Mouse (Mus musculus): ENCODE measurements at regions not wholly inside any gene's neighbourhood (a gene's known extent, or its start where the extent isn't known, plus 50 kb on each side); places are given as distances from the start of the nearest gene placed in this dataset.
A peak's percentile ranks its signal among the peaks of the same experiment; 100 is the strongest.

GRCm38 (mm10) chr2:50805645-50806044 lies 343.3 kb downstream of the Rnd3 start:
- H3K36me3 ChIP-seq, result no peaks in the 10 kb centered on the region
- no peaks in the 10 kb centered on the region for H3K27me3 ChIP-seq
- peaks cover 3% of the 10 kb centered on the region; the same call in 1 of the 2 replicates for H3K4me1 ChIP-seq
- WGBS, result 76% methylated on average over 3 of the region's 3 CpGs
- no peak overlapping the region for H3K4me2 ChIP-seq
- no peak overlapping the region for H3K9ac ChIP-seq
- H3K9me3 ChIP-seq, result no peaks in the 10 kb centered on the region
- no peak overlapping the region for H3K4me3 ChIP-seq
- ATAC-seq (ENCODE audit: insufficient number of reproducible peaks, low FRiP score, low TSS enrichment, low read depth), result no peak
- no peak overlapping the region for H3K27ac ChIP-seq

- Histone ChIP-seq H3K27ac (no peak overlapping the region), H3K4me1 (no peaks in the 10 kb centered on the region), H3K9me3 (no peaks in the 10 kb centered on the region), H3K4me3 (no peak overlapping the region), H3K9ac (no peak overlapping the region), H3K4me2 (no peak overlapping the region), H3K36me3 (no peaks in the 10 kb centered on the region), H3K27me3 (no peaks in the 10 kb centered on the region)
- ATAC-seq (ENCODE audit: insufficient number of reproducible peaks, low FRiP score, low TSS enrichment, low read depth), result no peak
- 74% methylated on average over 3 of the region's 3 CpGs for WGBS
Measured at GRCm38 (mm10) chr2:50796087-50796486, 352.8 kb downstream of the Rnd3 start.

- Histone ChIP-seq H3K9me3 (no peaks in the 10 kb centered on the region), H3K9ac (no peak overlapping the region), H3K4me3 (no peak overlapping the region), H3K4me2 (no peak overlapping the region), H3K27me3 (no peaks in the 10 kb centered on the region), H3K4me1 (no peaks in the 10 kb centered on the region), H3K36me3 (no peaks in the 10 kb centered on the region), H3K27ac (no peak overlapping the region)
- 61% methylated on average over 2 of the region's 2 CpGs for WGBS
- no peak for ATAC-seq (ENCODE audit: insufficient number of reproducible peaks, low FRiP score, low TSS enrichment, low read depth)
Measured at GRCm38 (mm10) chr2:50793616-50794015, 355.3 kb downstream of the Rnd3 start.

GRCm38 (mm10) chr2:50793067-50793466 lies 355.8 kb downstream of the Rnd3 start:
- no peak for ATAC-seq (ENCODE audit: insufficient number of reproducible peaks, low FRiP score, low TSS enrichment, low read depth)
- 47% methylated on average over 1 of the region's 1 CpGs for WGBS
- H3K9me3 ChIP-seq, result no peaks in the 10 kb centered on the region

GRCm38 (mm10) chr2:50789051-50789651 lies 359.8 kb downstream of the Rnd3 start:
- Histone ChIP-seq H3K27me3 (no peaks in the 10 kb centered on the region), H3K9me3 (no peaks in the 10 kb centered on the region), H3K36me3 (no peaks in the 10 kb centered on the region), H3K4me3 (no peak overlapping the region), H3K27ac (0 out of 2 replicates have a peak overlapping the region, but pooled peaks have one; percentile 4), H3K9ac (no peak overlapping the region), H3K4me1 (no peaks in the 10 kb centered on the region), H3K4me2 (no peak overlapping the region)
- 46% methylated on average over 4 of the region's 4 CpGs for WGBS
- no peak for ATAC-seq (ENCODE audit: insufficient number of reproducible peaks, low FRiP score, low TSS enrichment, low read depth)

More at GRCm38 (mm10) chr2:50793067-50793466, 355.8 kb downstream of the Rnd3 start:
- Histone ChIP-seq H3K4me2 (no peak overlapping the region), H3K4me1 (no peaks in the 10 kb centered on the region), H3K36me3 (no peaks in the 10 kb centered on the region), H3K9ac (no peak overlapping the region), H3K27ac (no peak overlapping the region; the same call in 1 of the 2 replicates), H3K27me3 (no peaks in the 10 kb centered on the region), H3K4me3 (no peak overlapping the region)

- Histone ChIP-seq H3K4me1 (no peaks in the 10 kb centered on the region), H3K27me3 (no peaks in the 10 kb centered on the region), H3K36me3 (no peaks in the 10 kb centered on the region), H3K4me3 (no peak overlapping the region), H3K4me2 (no peak overlapping the region), H3K27ac (no peak overlapping the region), H3K9ac (no peak overlapping the region), H3K9me3 (no peaks in the 10 kb centered on the region)
- 49% methylated on average over 8 of the region's 8 CpGs for WGBS
- no peak; the same call in 1 of the 2 replicates for ATAC-seq (ENCODE audit: insufficient number of reproducible peaks, low FRiP score, low TSS enrichment, low read depth)
Measured at GRCm38 (mm10) chr2:50772101-50772500, 376.8 kb downstream of the Rnd3 start.

GRCm38 (mm10) chr2:50759016-50759415 lies 389.9 kb downstream of the Rnd3 start:
- Histone ChIP-seq H3K4me1 (no peaks in the 10 kb centered on the region), H3K9me3 (no peaks in the 10 kb centered on the region), H3K4me3 (no peak overlapping the region), H3K4me2 (no peak overlapping the region), H3K36me3 (no peaks in the 10 kb centered on the region), H3K9ac (no peak overlapping the region), H3K27ac (no peak overlapping the region), H3K27me3 (no peaks in the 10 kb centered on the region)
- no peak for ATAC-seq (ENCODE audit: insufficient number of reproducible peaks, low FRiP score, low TSS enrichment, low read depth)
- 72% methylated on average over 2 of the region's 2 CpGs for WGBS

GRCm38 (mm10) chr2:50757837-50758541 lies 390.9 kb downstream of the Rnd3 start:
- H3K27me3 ChIP-seq, result no peaks in the 10 kb centered on the region
- no peaks in the 10 kb centered on the region for H3K4me1 ChIP-seq
- H3K4me2 ChIP-seq, result no peak overlapping the region
- 57% methylated on average over 21 of the region's 21 CpGs for WGBS
- no peaks in the 10 kb centered on the region for H3K9me3 ChIP-seq
- no peak for ATAC-seq (ENCODE audit: insufficient number of reproducible peaks, low FRiP score, low TSS enrichment, low read depth)
- no peak overlapping the region for H3K9ac ChIP-seq
- no peak overlapping the region for H3K4me3 ChIP-seq
- no peaks in the 10 kb centered on the region for H3K36me3 ChIP-seq
- H3K27ac ChIP-seq, result no peak overlapping the region

- Histone ChIP-seq H3K4me1 (no peaks in the 10 kb centered on the region), H3K9ac (no peak overlapping the region), H3K36me3 (no peaks in the 10 kb centered on the region), H3K27me3 (no peaks in the 10 kb centered on the region), H3K27ac (no peak overlapping the region), H3K9me3 (no peaks in the 10 kb centered on the region), H3K4me3 (no peak overlapping the region), H3K4me2 (no peak overlapping the region)
- ATAC-seq (ENCODE audit: insufficient number of reproducible peaks, low FRiP score, low TSS enrichment, low read depth), result no peak
- 76% methylated on average over 9 of the region's 9 CpGs for WGBS
Measured at GRCm38 (mm10) chr2:50755616-50756450, 393.1 kb downstream of the Rnd3 start.

- WGBS, result 71% methylated on average over 6 of the region's 6 CpGs
- no peak for ATAC-seq (ENCODE audit: insufficient number of reproducible peaks, low FRiP score, low TSS enrichment, low read depth)
Measured at GRCm38 (mm10) chr2:50755160-50755559, 393.8 kb downstream of the Rnd3 start.

GRCm38 (mm10) chr2:50752408-50752807 lies 396.5 kb downstream of the Rnd3 start:
- no peaks in the 10 kb centered on the region for H3K36me3 ChIP-seq
- H3K4me2 ChIP-seq, result no peak overlapping the region
- no peak for ATAC-seq (ENCODE audit: insufficient number of reproducible peaks, low FRiP score, low TSS enrichment, low read depth)
- no peak overlapping the region for H3K27ac ChIP-seq
- no peaks in the 10 kb centered on the region for H3K9me3 ChIP-seq
- H3K4me1 ChIP-seq, result no peaks in the 10 kb centered on the region
- WGBS, result 69% methylated on average over 9 of the region's 9 CpGs
- H3K4me3 ChIP-seq, result no peak overlapping the region
- no peak overlapping the region for H3K9ac ChIP-seq
- H3K27me3 ChIP-seq, result no peaks in the 10 kb centered on the region

More at GRCm38 (mm10) chr2:50755160-50755559, 393.8 kb downstream of the Rnd3 start:
- H3K27ac ChIP-seq, result no peak overlapping the region
- no peak overlapping the region for H3K9ac ChIP-seq
- H3K27me3 ChIP-seq, result no peaks in the 10 kb centered on the region
- no peak overlapping the region for H3K4me2 ChIP-seq
- H3K4me3 ChIP-seq, result no peak overlapping the region
- H3K9me3 ChIP-seq, result no peaks in the 10 kb centered on the region
- H3K36me3 ChIP-seq, result no peaks in the 10 kb centered on the region
- H3K4me1 ChIP-seq, result no peaks in the 10 kb centered on the region

GRCm38 (mm10) chr2:50750799-50751198 lies 398.1 kb downstream of the Rnd3 start:
- Histone ChIP-seq H3K9me3 (no peaks in the 10 kb centered on the region), H3K27ac (no peak overlapping the region), H3K27me3 (no peaks in the 10 kb centered on the region), H3K36me3 (no peaks in the 10 kb centered on the region), H3K4me2 (no peak overlapping the region), H3K4me1 (no peaks in the 10 kb centered on the region), H3K9ac (no peak overlapping the region), H3K4me3 (no peak overlapping the region)
- WGBS, result 71% methylated on average over 5 of the region's 5 CpGs
- no peak for ATAC-seq (ENCODE audit: insufficient number of reproducible peaks, low FRiP score, low TSS enrichment, low read depth)

All from limb, embryonic 15.5 days (tissue).